Mouse (Mus musculus) liver, embryonic 14.5 days (tissue): Measurements from ENCODE around the gene Dohh.

Source experiments
- CTCF ChIP-seq: IDR thresholded peaks from 2 replicates; pipeline ENCODE4 v1.5.1; 2016; ENCODE audit warnings: antibody characterized with exemption, low read depth, control low read depth
- EP300 ChIP-seq: IDR thresholded peaks from 2 replicates; pipeline ENCODE4 v1.6.1; 2016; ENCODE audit warnings: antibody characterized with exemption, low read depth

DNA sequence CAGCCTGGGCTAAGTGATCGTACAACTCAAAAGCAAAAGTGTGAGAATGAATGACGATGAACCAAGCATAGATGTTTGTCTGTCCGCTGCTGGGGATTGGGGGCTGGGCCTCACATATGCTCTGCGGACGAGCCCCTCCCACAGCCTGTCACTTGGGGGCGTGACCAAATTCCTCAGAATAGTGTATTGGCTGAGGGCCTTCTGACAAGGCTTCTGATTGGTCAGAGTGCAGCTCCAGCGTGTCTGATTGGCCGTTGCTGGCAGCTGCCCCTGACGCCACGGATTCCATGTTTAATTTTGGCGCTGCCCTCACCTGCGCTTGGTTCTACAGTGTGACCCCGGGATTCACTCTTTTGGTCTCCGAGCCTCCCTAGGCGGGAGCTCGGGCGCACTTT lies 48.6 kb downstream of the Dohh start:
- 0 out of 2 replicates have a peak, but pooled peaks have one; percentile 6 for TF ChIP-seq CTCF
- TF ChIP-seq EP300: 0 out of 2 replicates have a peak, but pooled peaks have one; percentile 36
